Mouse (Mus musculus): ENCODE data around the gene Sco1.

DNA sequence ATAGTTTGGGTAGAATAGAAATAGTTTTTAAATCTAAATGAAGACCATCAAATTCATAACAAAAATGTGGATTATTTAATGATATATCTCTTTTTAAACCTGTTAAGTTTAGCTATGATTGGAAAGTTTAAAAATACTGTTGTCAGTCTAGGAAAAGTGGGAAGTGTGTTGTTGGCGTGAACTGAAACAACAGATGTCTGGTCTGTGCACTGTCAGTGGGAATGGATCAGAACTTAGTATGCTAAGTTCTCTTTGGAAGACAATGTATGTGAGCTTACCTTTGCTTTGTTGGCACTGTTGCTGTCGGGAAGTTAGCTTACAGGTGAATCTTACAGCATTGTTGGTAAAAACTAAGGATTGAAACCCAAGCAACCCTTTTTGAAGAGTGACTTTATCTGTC is 8.8 kb downstream of the Sco1 start:
- TF ChIP-seq TAL1 (IDR thresholded peaks at IDR 0.05; ENCODE audit: low read length) (no peak), GATA1 (IDR thresholded peaks at IDR 0.05; ENCODE audit: low read length) (no peak)

Data from erythroblast, embryonic 14.5 days (primary cell).